Mouse (Mus musculus) liver, postnatal 0 days (tissue): ENCODE measurements around the gene Ndufa9. TPM values are rescaled to one million over a fixed set of nuclear protein-coding genes. Genes with fewer than 3 reads are reported as not detected.

Source experiments
- ATAC-seq: fragments of 200-750 bp; cut with Nextera tagmentation; 2 replicates; pipeline ENCODE4 v1.8.0; 2017; ENCODE audit warnings: mild to moderate bottlenecking, moderate library complexity
- DNase-seq: peaks from one replicate; pipeline ENCODE4 v3.0.0-alpha.2; 2016
- H3K27ac ChIP-seq: fragments of 300-500 bp; sonication (generic); 2 replicates; pipeline ENCODE4 v1.5.1; 2014; ENCODE audit warnings: antibody characterized with exemption, moderate library complexity, mild to moderate bottlenecking, low read depth
- H3K27me3 ChIP-seq: fragments of 300-500 bp; sonication (generic); 2 replicates; pipeline ENCODE4 v1.6.1; 2014; ENCODE audit warnings: low read length, control low read depth, mixed read lengths; ENCODE audit not compliant: insufficient read depth
- H3K36me3 ChIP-seq: fragments of 300-500 bp; sonication (generic); replicated peaks from 2 replicates; pipeline ENCODE4 v1.6.1; 2014; ENCODE audit warnings: mild to moderate bottlenecking, control low read depth, low read length, moderate library complexity, mixed read lengths; ENCODE audit not compliant: insufficient read depth
- H3K4me1 ChIP-seq: fragments of 300-500 bp; sonication (generic); 2 replicates; pipeline ENCODE4 v1.6.1; 2014; ENCODE audit warnings: antibody characterized with exemption, mild to moderate bottlenecking, control low read depth; ENCODE audit not compliant: insufficient read depth
- H3K4me2 ChIP-seq: fragments of 300-500 bp; sonication (generic); 2 replicates; pipeline ENCODE4 v1.6.1; 2014; ENCODE audit warnings: low read depth, mild to moderate bottlenecking, low read length, moderate library complexity, mixed read lengths
- H3K4me3 ChIP-seq: fragments of 300-500 bp; sonication (generic); 2 replicates; pipeline ENCODE4 v1.5.1; 2014; ENCODE audit warnings: low read depth, low read length
- H3K9ac ChIP-seq: fragments of 300-500 bp; sonication (generic); replicated peaks from 2 replicates; pipeline ENCODE4 v1.6.1; 2014; ENCODE audit warnings: mild to moderate bottlenecking, moderate library complexity
- H3K9me3 ChIP-seq: fragments of 300-500 bp; sonication (generic); 2 replicates; pipeline ENCODE4 v1.6.1; 2016; ENCODE audit warnings: mild to moderate bottlenecking, control low read depth, low read length, mixed read lengths
- CTCF ChIP-seq: sonication (generic); IDR thresholded peaks from 2 replicates; pipeline ENCODE4 v1.5.1; 2016; ENCODE audit warnings: antibody characterized with exemption, low read depth
- EP300 ChIP-seq: IDR thresholded peaks from 2 replicates; pipeline ENCODE4 v1.6.1; 2016; ENCODE audit warnings: antibody characterized with exemption, low read depth, mild to moderate bottlenecking
- WGBS: fragments of 180-500 bp; shearing (Covaris S2); extraction: QIAGEN DNeasy Blood & Tissue Kit; methylation state at CpG from one replicate; pipeline ENCODE4 v1.1.7; 2014; ENCODE audit not compliant: insufficient replicate concordance; 5-methylcytosine and 5-hydroxymethylcytosine counted together
- polyA plus RNA-seq: library from polyadenylated mRNA; unstranded; fragments of >200 nt; fragmentation: Nextera tagmentation; extraction: Ambion mirVana; gene quantifications from 2 replicates; pipeline ENCODE4 v1.2.1, GENCODE M21; 2015

Ndufa9 gene
- polyA plus RNA-seq, 1 experiment from 2014 or later, result 175 TPM

DNA sequence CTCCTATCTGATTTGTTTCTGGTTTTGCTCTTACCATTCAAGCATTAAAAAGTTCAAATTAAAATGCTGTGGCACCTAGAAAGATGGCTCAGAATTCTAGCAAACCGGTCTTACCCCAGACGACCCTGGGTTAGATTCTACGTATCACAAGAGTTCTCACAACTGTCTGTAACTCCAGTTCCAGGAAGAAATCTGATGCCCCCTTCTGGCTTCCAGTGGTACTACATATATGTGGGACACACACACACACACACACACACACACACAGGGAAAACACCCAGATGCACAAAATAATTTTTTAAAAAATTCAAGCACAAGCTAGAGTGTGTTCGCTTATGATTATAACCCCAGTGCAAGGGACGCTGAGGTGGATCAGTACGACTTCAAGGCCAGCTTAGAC, 55.2 kb downstream of the Ndufa9 start:
- no peaks in the 10 kb centered on the region for H3K9me3 ChIP-seq
- TF ChIP-seq CTCF, result peak; percentile 23
- no peak for TF ChIP-seq EP300
- H3K36me3 ChIP-seq, result no peaks in the 10 kb centered on the region
- no peak for DNase-seq
- no peak overlapping the region for H3K4me2 ChIP-seq
- H3K9ac ChIP-seq, result no peak overlapping the region
- no peaks in the 10 kb centered on the region for H3K4me1 ChIP-seq
- 89% methylated on average over 6 of the region's 6 CpGs for WGBS
- no peaks in the 10 kb centered on the region for H3K27me3 ChIP-seq
- H3K4me3 ChIP-seq, result no peak overlapping the region
- no peak overlapping the region for H3K27ac ChIP-seq
- no peak for ATAC-seq

DNA sequence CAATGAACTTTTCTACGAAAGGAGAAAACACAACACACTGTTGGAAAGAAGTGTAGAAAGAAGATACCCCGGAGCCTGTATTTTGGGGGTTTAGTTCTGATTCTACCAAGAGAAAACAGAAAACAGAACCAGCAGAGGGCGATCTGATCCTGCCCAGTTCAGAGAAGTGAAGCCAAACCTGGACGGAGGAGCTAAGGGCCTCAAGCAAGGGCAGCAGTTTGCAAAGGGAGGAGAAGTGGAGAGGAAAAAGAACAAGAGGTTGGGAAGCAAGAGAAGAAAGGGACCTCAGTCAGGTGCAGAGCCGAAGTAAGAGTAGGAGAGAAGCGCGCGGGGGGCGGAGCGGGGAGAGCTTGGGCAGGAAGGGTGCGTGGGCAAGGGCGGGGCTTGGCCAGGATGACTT, 57.0 kb downstream of the Ndufa9 start:
- Histone ChIP-seq H3K9ac (no peak overlapping the region), H3K4me3 (peak overlapping the region; percentile 33), H3K27me3 (no peaks in the 10 kb centered on the region), H3K4me1 (no peaks in the 10 kb centered on the region), H3K36me3 (no peaks in the 10 kb centered on the region), H3K27ac (no peak overlapping the region), H3K4me2 (peak overlapping the region; percentile 60), H3K9me3 (no peaks in the 10 kb centered on the region)
- TF ChIP-seq CTCF (peak; percentile 55), EP300 (no peak)
- 27% methylated on average over 12 of the region's 12 CpGs for WGBS
- DNase-seq, result no peak
- ATAC-seq, result no peak

DNA sequence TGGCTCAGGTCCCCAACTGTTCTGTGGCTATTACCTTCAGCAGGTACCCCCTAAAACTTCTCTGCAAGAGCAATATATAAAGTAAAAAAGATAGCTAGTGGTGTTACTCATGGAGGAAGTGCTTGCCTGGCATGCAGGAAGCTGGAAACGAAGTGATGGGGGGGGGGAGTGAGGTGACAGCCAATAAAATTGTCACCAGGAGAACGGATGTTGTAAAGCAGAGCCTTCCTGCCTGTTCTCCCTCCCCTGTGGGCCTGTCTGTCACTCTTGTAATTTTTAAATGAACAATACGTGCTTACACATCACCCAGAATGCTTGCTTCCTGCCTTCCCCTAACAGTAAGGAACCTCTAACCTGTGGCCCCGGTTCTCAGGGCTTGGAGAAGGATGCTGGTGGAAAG, 57.4 kb downstream of the Ndufa9 start:
- 20% methylated on average over 4 of the region's 4 CpGs for WGBS
- no peaks in the 10 kb centered on the region for H3K36me3 ChIP-seq
- no peak overlapping the region for H3K4me3 ChIP-seq
- ATAC-seq, result no peak
- H3K9me3 ChIP-seq, result no peaks in the 10 kb centered on the region
- no peak overlapping the region for H3K4me2 ChIP-seq
- H3K4me1 ChIP-seq, result no peaks in the 10 kb centered on the region
- H3K27ac ChIP-seq, result no peak overlapping the region
- no peak for DNase-seq
- TF ChIP-seq CTCF (no peak), EP300 (no peak)
- no peak overlapping the region for H3K9ac ChIP-seq
- H3K27me3 ChIP-seq, result no peaks in the 10 kb centered on the region

DNA sequence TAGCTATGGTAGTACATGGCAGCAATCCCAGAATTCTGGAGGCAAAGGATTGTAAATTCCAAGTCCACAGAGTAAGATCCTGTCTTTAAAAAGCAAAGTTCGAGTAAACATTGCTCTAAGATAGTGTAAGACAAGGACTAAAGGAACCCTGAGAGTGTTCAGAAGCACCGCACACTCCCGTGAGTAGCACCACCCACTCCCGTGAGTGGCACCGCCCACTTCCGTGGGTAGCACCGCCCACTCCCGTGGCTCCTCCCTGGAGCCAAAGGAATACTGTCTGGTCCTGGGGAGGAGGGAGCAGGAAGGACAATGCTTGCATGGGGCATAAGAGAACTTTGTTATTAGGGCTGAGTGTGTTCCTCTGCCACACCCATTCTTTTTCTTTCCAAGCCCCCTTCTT, 60.1 kb downstream of the Ndufa9 start:
- H3K27me3 ChIP-seq, result no peaks in the 10 kb centered on the region
- no peak for DNase-seq
- no peaks in the 10 kb centered on the region for H3K36me3 ChIP-seq
- ATAC-seq, result no peak
- WGBS, result 74% methylated on average over 8 of the region's 8 CpGs
- H3K4me1 ChIP-seq, result no peaks in the 10 kb centered on the region
- no peak overlapping the region for H3K27ac ChIP-seq
- no peak overlapping the region for H3K9ac ChIP-seq
- no peak overlapping the region for H3K4me2 ChIP-seq
- H3K4me3 ChIP-seq, result no peak overlapping the region
- no peak for TF ChIP-seq CTCF
- no peak for TF ChIP-seq EP300
- no peaks in the 10 kb centered on the region for H3K9me3 ChIP-seq

DNA sequence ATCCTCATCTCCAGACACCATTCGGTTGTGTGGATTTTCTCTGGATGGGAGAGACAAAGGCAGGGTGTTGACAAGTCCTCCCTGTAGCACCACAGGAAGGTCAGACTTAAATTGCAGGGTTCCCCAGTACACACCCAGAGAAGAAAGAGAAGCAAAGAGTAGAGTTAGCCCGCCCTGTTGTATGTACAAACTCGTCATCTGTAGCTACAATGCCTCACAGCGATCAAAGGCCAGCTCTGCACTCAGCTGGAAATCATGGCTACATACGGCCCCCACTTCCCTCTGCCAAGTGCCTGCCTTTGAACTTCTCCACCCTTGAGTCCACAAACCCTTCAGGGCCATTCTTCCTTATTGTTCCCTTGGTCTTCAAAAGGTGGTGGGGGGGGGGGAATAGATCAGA, 64.7 kb downstream of the Ndufa9 start:
- no peaks in the 10 kb centered on the region for H3K36me3 ChIP-seq
- 50% methylated on average over 5 of the region's 5 CpGs for WGBS
- TF ChIP-seq CTCF (no peak), EP300 (no peak)
- DNase-seq (no peak), ATAC-seq (no peak)
- H3K9me3 ChIP-seq, result no peaks in the 10 kb centered on the region
- H3K4me2 ChIP-seq, result no peak overlapping the region
- H3K4me1 ChIP-seq, result no peaks in the 10 kb centered on the region
- no peak overlapping the region for H3K9ac ChIP-seq
- no peak overlapping the region for H3K27ac ChIP-seq
- H3K27me3 ChIP-seq, result no peaks in the 10 kb centered on the region
- no peak overlapping the region for H3K4me3 ChIP-seq

DNA sequence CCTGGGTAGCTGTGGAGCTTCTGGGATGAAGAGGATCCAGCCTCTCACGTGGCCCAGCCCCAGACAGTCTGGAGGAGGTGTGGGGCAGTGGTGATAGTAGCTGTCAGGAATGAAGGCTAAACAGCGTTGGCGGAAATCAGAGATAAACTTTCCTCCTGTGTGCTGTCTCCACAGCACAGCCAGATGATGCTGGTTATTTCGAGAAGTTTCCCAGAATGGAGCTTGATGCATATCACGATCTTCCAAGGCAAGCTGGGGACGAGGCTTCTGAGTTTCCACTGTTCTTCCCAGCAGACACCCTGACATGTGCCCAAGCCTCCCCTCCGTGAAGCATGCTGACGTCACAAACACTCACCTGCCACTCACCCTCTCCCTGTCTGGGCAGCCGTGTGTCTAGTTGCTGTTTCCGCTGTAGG, 65.3 kb downstream of the Ndufa9 start:
- DNase-seq (no peak), ATAC-seq (no peak)

DNA sequence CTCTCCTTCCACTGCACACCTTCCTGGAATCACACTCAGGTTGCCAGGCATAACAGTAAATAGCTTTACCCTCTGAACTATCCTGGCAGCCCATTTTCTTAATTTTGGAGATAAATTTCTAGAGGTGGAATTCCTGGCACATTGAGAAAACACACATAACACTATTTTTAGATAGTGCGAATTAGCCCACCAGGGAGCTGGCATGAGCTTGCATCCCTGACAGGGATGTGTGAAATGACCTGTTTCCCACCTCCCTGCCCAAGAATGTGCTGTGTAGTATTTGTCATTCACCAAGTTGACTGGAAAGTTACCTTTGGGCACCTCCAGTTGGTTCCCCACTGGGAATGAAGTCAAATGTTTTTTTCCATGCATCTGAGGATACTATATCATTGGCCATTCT, 65.9 kb downstream of the Ndufa9 start:
- ATAC-seq (no peak), DNase-seq (no peak)
- H3K4me3 ChIP-seq, result no peak overlapping the region
- no peak overlapping the region for H3K4me2 ChIP-seq
- H3K9me3 ChIP-seq, result no peaks in the 10 kb centered on the region
- 88% methylated on average over 1 of the region's 1 CpGs for WGBS
- TF ChIP-seq EP300 (no peak), CTCF (no peak)
- H3K27me3 ChIP-seq, result no peaks in the 10 kb centered on the region
- no peaks in the 10 kb centered on the region for H3K36me3 ChIP-seq
- H3K27ac ChIP-seq, result no peak overlapping the region
- no peaks in the 10 kb centered on the region for H3K4me1 ChIP-seq
- no peak overlapping the region for H3K9ac ChIP-seq

More for the DNA sequence above, 65.3 kb downstream of the Ndufa9 start:
- H3K9ac ChIP-seq, result no peak overlapping the region
- 52% methylated on average over 10 of the region's 10 CpGs for WGBS
- no peak overlapping the region for H3K27ac ChIP-seq
- no peak overlapping the region for H3K4me2 ChIP-seq
- no peaks in the 10 kb centered on the region for H3K36me3 ChIP-seq
- H3K27me3 ChIP-seq, result no peaks in the 10 kb centered on the region
- H3K9me3 ChIP-seq, result no peaks in the 10 kb centered on the region
- H3K4me1 ChIP-seq, result no peaks in the 10 kb centered on the region
- TF ChIP-seq CTCF (no peak), EP300 (no peak)
- H3K4me3 ChIP-seq, result no peak overlapping the region
